Mouse (Mus musculus) urinary bladder, postnatal 4 days (tissue): ENCODE data around the gene Accsl.

Experiments
- DNase-seq, 2 experiments: peaks; one replicate each; pipeline ENCODE4 v3.0.0; 2021 to 2022; ENCODE audit warnings: low spot score in 2 of 2

Accsl gene

DNA sequence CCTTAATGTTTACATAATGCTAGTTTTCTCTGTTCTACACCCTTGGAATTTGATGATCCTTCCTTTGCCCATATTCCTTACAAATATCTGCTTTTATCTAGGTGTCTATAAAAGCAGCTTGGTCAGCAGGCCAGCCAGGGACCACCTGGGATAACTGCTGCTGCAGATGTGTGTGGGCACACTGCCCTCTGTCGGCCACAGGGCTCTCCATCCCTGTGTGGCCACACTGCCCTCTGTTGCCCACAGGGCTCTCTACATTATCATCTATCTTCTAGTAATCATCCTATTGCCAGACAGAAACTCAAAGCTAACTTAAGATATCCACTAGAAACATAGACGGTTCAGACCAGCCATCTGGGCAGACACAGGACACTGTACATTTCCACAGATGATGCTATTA, 59.0 kb downstream of the Accsl start:
- no peak for DNase-seq

DNA sequence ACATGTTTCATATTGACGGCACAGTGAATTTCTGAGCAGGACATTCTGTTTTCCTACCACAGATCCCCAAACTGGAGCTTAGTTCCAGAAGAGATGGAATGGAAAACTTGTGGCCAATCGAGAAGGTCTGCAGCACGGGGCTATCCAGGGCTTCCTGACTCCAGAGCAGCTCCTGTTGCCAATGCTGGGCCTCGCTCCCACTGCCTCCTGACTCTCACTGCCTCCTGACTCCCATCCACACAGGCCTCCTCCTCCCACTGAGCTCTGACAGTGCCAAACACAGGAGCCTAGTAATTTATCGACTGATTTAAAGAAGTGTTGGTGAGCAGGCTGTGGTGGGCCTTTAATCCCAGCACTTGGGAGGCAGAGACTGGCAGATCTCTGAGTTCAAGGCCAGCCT, 60.9 kb downstream of the Accsl start:
- no peak for DNase-seq

DNA sequence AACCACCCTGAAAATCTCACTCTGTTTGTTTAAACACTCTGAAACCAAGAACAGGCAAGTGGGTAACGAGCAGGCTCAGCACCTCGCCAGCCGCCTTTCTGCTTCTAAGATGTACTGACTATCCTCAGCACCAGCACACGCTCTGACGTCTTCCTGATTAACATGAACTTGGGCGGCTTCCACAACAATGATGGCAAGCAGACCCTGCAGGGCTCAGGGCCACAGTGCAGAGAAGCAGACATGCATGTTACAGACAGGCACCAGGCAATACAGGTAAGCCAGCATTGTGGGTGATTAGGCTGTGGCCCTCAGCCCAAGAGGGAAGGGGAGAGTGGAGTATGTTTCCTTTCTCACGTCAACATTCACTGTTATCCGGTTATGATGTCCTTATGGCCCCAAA, 61.5 kb downstream of the Accsl start:
- DNase-seq = no peak

DNA sequence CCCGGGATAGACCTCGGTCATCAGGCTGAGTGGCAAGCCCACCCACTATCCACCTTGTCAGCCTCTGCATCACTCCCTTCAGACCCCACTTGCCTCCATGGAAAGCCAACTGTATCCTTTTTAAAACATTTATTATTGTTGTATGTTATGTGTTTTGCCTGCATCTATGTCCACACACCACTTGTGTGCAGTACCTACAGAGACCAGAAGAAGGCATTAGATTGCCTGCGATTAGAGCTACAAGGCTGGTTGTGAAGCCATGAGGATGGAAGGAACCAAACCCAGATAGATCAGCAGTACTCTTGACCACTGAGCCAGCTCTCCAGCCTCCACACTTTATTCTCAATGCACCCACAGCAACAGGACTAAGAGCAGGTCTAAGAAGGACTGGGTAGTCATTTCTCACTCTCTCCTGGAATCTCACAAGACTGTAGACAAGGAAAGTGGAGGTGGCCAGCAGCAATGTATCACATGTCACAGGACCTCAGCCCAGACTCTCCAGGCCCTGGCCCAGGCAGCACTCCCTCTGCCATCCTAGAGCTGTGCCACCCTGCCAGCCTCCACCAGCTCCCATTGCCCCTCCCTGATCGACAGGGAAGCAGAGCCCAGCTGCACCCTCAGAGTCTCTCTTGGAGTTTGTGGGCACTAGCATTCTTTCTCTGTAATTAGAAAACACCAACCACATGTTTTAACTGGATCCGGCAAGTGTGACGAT, 62.3 kb downstream of the Accsl start:
- DNase-seq = no peak

- no peak for DNase-seq
These were observed 63.4 kb downstream of the Accsl start for GRCm38 (mm10) chr2:93805523-93805922.
